Mouse (Mus musculus): ENCODE results near the gene B3gnt3.

- TF ChIP-seq POLR2A (IDR thresholded peaks at IDR 0.05; ENCODE audit: borderline replicate concordance, insufficient read depth, low read length), result no peak
- TF ChIP-seq CTCF (IDR thresholded peaks at IDR 0.05; ENCODE audit: borderline replicate concordance, insufficient read depth, low read depth, low read length), result no peak
Measured at GRCm38 (mm10) chr8:71665331-71666130, 36.1 kb downstream of the B3gnt3 start.

Data from cerebellum, adult 2 months (tissue).